Mouse (Mus musculus) lung, postnatal 14 days (tissue): Measurements from ENCODE around the gene Timm44.

Experiments used
- DNase-seq: peaks from one replicate; pipeline ENCODE4 v3.0.0; 2021

Gene Timm44

GRCm38 (mm10) chr8:4275275-4276110 lies at the start of gene Timm44:
Gene Timm44 (minus strand): TSS chr8:4275913.
- peak; percentile 93 for DNase-seq

- DNase-seq = peak; percentile 98
Measured at GRCm38 (mm10) chr8:4324983-4325750, 49.5 kb upstream of the Timm44 start, which contains the start of the genes Ccl25 and Elavl1. Gene Ccl25 (plus strand): TSS chr8:4325210. Gene Elavl1 (minus strand): TSS chr8:4325413.

- no peak for DNase-seq
Measured at GRCm38 (mm10) chr8:4324525-4324924, 48.8 kb upstream of the Timm44 start.

- DNase-seq = no peak
Measured at GRCm38 (mm10) chr8:4323917-4324316, 48.2 kb upstream of the Timm44 start.

- DNase-seq = peak; percentile 89
Measured at GRCm38 (mm10) chr8:4322470-4322869, 46.8 kb upstream of the Timm44 start.

GRCm38 (mm10) chr8:4321031-4321430 lies 45.3 kb upstream of the Timm44 start:
- DNase-seq = no peak

GRCm38 (mm10) chr8:4320404-4320803 lies 44.7 kb upstream of the Timm44 start:
- DNase-seq = no peak

GRCm38 (mm10) chr8:4319573-4319872 lies 43.8 kb upstream of the Timm44 start:
- no peak for DNase-seq

- DNase-seq = no peak
Measured at GRCm38 (mm10) chr8:4318796-4319572, 43.3 kb upstream of the Timm44 start.

GRCm38 (mm10) chr8:4318124-4318523 lies 42.4 kb upstream of the Timm44 start:
- DNase-seq = no peak

GRCm38 (mm10) chr8:4314852-4315251 lies 39.1 kb upstream of the Timm44 start:
- no peak for DNase-seq

GRCm38 (mm10) chr8:4313254-4314124 lies 37.8 kb upstream of the Timm44 start:
- DNase-seq = no peak

GRCm38 (mm10) chr8:4312104-4312503 lies 36.4 kb upstream of the Timm44 start:
- DNase-seq = no peak

- DNase-seq = no peak
Measured at GRCm38 (mm10) chr8:4305838-4306237, 30.1 kb upstream of the Timm44 start.

GRCm38 (mm10) chr8:4304124-4304547 lies 28.4 kb upstream of the Timm44 start:
- no peak for DNase-seq

GRCm38 (mm10) chr8:4297822-4298221 lies 22.1 kb upstream of the Timm44 start:
- no peak for DNase-seq

GRCm38 (mm10) chr8:4292738-4293137 lies 17.0 kb upstream of the Timm44 start:
- DNase-seq = no peak

- no peak for DNase-seq
Measured at GRCm38 (mm10) chr8:4276111-4276465, 375 bp upstream of the Timm44 start.

GRCm38 (mm10) chr8:4269609-4270008 lies 6.1 kb downstream of the Timm44 start:
- no peak for DNase-seq

- DNase-seq = no peak
Measured at GRCm38 (mm10) chr8:4267627-4268026, 8.1 kb downstream of the Timm44 start.

- no peak for DNase-seq
Measured at GRCm38 (mm10) chr8:4265160-4265914, 10.4 kb downstream of the Timm44 start.
